Mouse (Mus musculus): Measurements from ENCODE around the gene Gsto1.
A peak's percentile ranks its signal among the peaks of the same experiment; 100 is the strongest.

The Gsto1 gene

GRCm38 (mm10) chr19:47857957-47858942 is 3.5 kb downstream of the Gsto1 start:
- no peak for DNase-seq

- DNase-seq: no peak
Observed at GRCm38 (mm10) chr19:47859180-47859579, 4.4 kb downstream of the Gsto1 start.

- no peak for DNase-seq
Observed at GRCm38 (mm10) chr19:47862581-47862980, 7.8 kb downstream of the Gsto1 start.

- no peak for DNase-seq
Observed at GRCm38 (mm10) chr19:47864051-47864450, 9.3 kb downstream of the Gsto1 start.

GRCm38 (mm10) chr19:47864721-47865120 is 10.0 kb downstream of the Gsto1 start:
- DNase-seq: no peak

GRCm38 (mm10) chr19:47865353-47865947 is 10.7 kb downstream of the Gsto1 start, which contains the start of gene Gsto2:
Gene Gsto2 (plus strand): TSS chr19:47865534.
- peak; percentile 96 for DNase-seq

- DNase-seq: no peak
Observed at GRCm38 (mm10) chr19:47867628-47868175, 12.9 kb downstream of the Gsto1 start.

- DNase-seq: no peak
Observed at GRCm38 (mm10) chr19:47868951-47869350, 14.2 kb downstream of the Gsto1 start.

GRCm38 (mm10) chr19:47869516-47869915 is 14.7 kb downstream of the Gsto1 start:
- no peak for DNase-seq

GRCm38 (mm10) chr19:47870102-47870666 is 15.4 kb downstream of the Gsto1 start:
- DNase-seq: no peak

- DNase-seq: no peak
Observed at GRCm38 (mm10) chr19:47871515-47871914, 16.7 kb downstream of the Gsto1 start.

- no peak for DNase-seq
Observed at GRCm38 (mm10) chr19:47876252-47876651, 21.5 kb downstream of the Gsto1 start.

- no peak for DNase-seq
Observed at GRCm38 (mm10) chr19:47881538-47881937, 26.8 kb downstream of the Gsto1 start.

GRCm38 (mm10) chr19:47882151-47882881 is 27.5 kb downstream of the Gsto1 start:
- peak; percentile 64 for DNase-seq

GRCm38 (mm10) chr19:47882882-47883254 is 28.1 kb downstream of the Gsto1 start:
- DNase-seq: no peak

- DNase-seq: no peak
Observed at GRCm38 (mm10) chr19:47884296-47885085, 29.7 kb downstream of the Gsto1 start.

GRCm38 (mm10) chr19:47885191-47885743 is 30.5 kb downstream of the Gsto1 start:
- no peak for DNase-seq

- DNase-seq: no peak
Observed at GRCm38 (mm10) chr19:47885886-47886285, 31.1 kb downstream of the Gsto1 start.

GRCm38 (mm10) chr19:47886617-47887016 is 31.8 kb downstream of the Gsto1 start:
- no peak for DNase-seq

GRCm38 (mm10) chr19:47887417-47887816 is 32.6 kb downstream of the Gsto1 start:
- no peak for DNase-seq

GRCm38 (mm10) chr19:47888037-47888436 is 33.3 kb downstream of the Gsto1 start:
- no peak for DNase-seq

Data from right cerebral cortex, postnatal 25 days (tissue).